Mouse (Mus musculus) effector memory CD4-positive, alpha-beta T cell, adult 7 months (primary cell): ENCODE data around the gene Ifi27l2b. TPM values are rescaled to one million over a fixed set of nuclear protein-coding genes. Genes with fewer than 3 reads are reported as not detected.

Experiments
- polyA plus RNA-seq: library from polyadenylated mRNA; unstranded; fragments of 100-300 nt; shearing (Covaris generic); gene quantifications from one replicate; pipeline ENCODE4 v1.2.1, GENCODE M21; 2017

Ifi27l2b gene
- polyA plus RNA-seq = 0.83 TPM

DNA sequence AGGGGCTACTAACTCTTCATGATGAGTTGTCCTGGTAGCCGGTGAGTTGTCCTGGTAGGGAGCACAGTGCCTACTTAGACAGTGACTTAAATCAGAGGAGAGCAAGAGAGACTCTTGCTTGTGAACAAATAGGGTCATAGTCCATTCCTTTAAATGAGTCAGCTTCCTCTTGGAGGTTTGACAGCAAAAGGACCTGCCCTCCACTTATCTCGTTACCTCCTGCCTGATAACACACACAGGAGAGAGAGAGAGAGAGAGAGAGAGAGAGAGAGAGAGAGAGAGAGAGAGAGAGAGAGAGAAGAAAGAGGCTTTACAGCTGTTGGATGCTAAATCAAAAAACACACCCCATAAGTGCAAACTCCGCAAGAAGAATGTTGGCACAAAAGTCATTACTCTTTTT lies at the start of gene Ifi27l2b:
Ifi27l2b (minus strand) TSS at position 84 of the 400 bp plus-strand sequence.

DNA sequence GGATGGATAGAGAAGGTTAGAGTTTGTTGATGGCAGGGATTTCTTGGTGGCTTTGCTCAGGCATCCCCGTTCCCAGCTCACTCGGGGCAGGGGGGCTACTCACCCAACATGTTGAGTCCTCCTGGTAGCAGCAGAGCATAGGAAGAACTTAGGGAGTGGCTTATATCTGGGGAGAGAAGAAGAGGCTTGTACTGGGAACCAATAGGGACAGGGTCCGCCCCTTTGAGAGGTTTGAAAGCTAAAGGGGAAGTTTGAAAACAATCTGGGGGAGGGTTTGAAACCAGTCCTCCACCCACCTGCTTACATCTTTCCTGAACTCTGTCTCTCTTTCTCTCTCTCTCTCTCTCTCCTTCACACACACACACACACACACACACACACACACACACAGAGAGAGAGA lies 13.5 kb downstream of the Ifi27l2b start, which contains the start of gene Ifi27l2a:
Ifi27l2a (minus strand) TSS at position 157 of the 400 bp plus-strand sequence.

DNA sequence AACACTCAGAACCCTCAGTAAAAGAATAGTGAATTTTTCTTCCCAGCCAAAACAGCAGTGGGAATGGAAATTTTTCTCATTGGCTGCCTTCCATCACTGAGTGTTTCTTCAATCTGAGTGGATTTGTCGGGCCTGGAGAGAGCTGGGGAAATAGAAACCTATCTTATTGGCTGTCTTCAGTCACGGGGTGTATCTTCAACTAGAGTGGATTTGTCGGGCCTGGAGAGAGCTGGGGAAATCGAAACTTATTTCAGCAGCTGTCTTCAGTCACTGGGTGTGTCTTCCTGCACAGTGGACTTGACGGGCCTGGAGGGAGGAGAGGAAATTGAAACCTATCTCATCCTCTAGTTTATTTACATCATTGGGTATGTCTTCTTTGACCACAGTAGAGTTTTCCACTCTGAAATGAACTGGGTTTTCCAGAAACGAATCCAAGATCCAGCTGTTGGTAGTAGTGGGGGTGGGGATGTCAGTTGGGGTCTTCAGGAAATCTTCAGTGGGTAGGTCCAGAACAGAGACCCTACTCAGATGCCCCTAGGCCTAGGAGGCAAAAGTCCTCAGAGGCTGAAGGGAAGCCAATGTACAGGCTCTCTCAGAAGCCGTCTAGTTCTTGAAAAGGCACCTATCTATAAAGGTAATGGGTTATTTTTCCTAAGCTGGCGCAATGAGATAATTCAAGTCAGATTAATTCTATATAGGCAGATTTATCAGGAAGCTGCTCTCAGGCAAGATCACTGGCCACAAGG lies 22.9 kb downstream of the Ifi27l2b start, which contains the start of gene Ifi27:
Ifi27 (plus strand) TSS at position 226 of the 746 bp plus-strand sequence.

GRCm38 (mm10) chr12:103425729-103426470 lies 31.1 kb downstream of the Ifi27l2b start, which contains the start of gene Ddx24:
TSS of gene Ddx24 (minus strand) at chr12:103425830.

GRCm38 (mm10) chr12:103407720-103408119 lies 49.3 kb downstream of the Ifi27l2b start, which contains the start of gene 9330161L09Rik:
TSS of gene 9330161L09Rik (minus strand) at chr12:103407820.

Other genes starting within 250 kb of the Ifi27l2b start
- not detected for gene Prima1, start 215.1 kb downstream of the Ifi27l2b start, polyA plus RNA-seq
- gene Fam181a, start 146.2 kb downstream of the Ifi27l2b start, polyA plus RNA-seq = not detected
- gene Asb2, start 101.2 kb downstream of the Ifi27l2b start, polyA plus RNA-seq = 8.8 TPM
- 3.0 TPM for gene Otub2, start 68.5 kb downstream of the Ifi27l2b start, polyA plus RNA-seq
- 0.51 TPM for gene 9330161L09Rik, start 49.4 kb downstream of the Ifi27l2b start, polyA plus RNA-seq
- gene Ddx24, start 31.4 kb downstream of the Ifi27l2b start, polyA plus RNA-seq = 202 TPM
- 309 TPM for gene Ifi27, start 23.0 kb downstream of the Ifi27l2b start, polyA plus RNA-seq
- gene Ifi27l2a, start 13.5 kb downstream of the Ifi27l2b start, polyA plus RNA-seq = 204 TPM
- gene Ppp4r4, start 75.1 kb upstream of the Ifi27l2b start, polyA plus RNA-seq = not detected
- gene Serpina10, start 174.2 kb upstream of the Ifi27l2b start, polyA plus RNA-seq = not detected
- gene Serpina6, start 200.0 kb upstream of the Ifi27l2b start, polyA plus RNA-seq = not detected
- gene Serpina16, start 218.9 kb upstream of the Ifi27l2b start, polyA plus RNA-seq = not detected
- gene Serpina1f, start 238.3 kb upstream of the Ifi27l2b start, polyA plus RNA-seq = not detected